31 mouse cellular contexts compared by ENCODE assay signal in genomic region chr8:106016284-106016683, GRCm38 (mm10). TPM values are rescaled to one million over a fixed set of nuclear protein-coding genes. Genes with fewer than 3 reads are reported as not detected.
"Had no signal": no experiment of that assay in that cellular context is flagged by ENCODE, and none has a peak within 500 bp of the region (broad histone marks: within the 10 kb centered on the region; RNA-seq: fewer than 3 reads in every experiment).

No protein-coding gene starts in this region.

- H3K4me3 ChIP-seq: gastrocnemius, adult 2 months; heart, embryonic 10.5 days; heart, embryonic 12.5 days; hindbrain, embryonic 10.5 days; hindbrain, embryonic 12.5 days; intestine, embryonic 15.5 days; kidney, embryonic 15.5 days; limb, embryonic 13.5 days; limb, embryonic 15.5 days had no signal

- H3K27me3 ChIP-seq: heart, embryonic 12.5 days; hindbrain, embryonic 12.5 days; intestine, embryonic 15.5 days; kidney, embryonic 15.5 days; limb, embryonic 13.5 days; limb, embryonic 15.5 days had no signal

- H3K27ac ChIP-seq: gastrocnemius, adult 2 months; heart, embryonic 10.5 days; hindbrain, embryonic 10.5 days; hindbrain, embryonic 12.5 days; hindbrain, embryonic 14.5 days; intestine, embryonic 15.5 days; kidney, embryonic 15.5 days; kidney, postnatal 0 days; limb, embryonic 13.5 days; limb, embryonic 15.5 days had no signal

- ATAC-seq: hindbrain, embryonic 16.5 days; intestine, embryonic 15.5 days had no signal

- DNase-seq: gastrocnemius, adult 2 months; gastrocnemius, postnatal 10 days; gastrocnemius, postnatal 25 days; heart, adult 18-20 months; heart, postnatal 10 days; heart, postnatal 4 days; kidney, adult 11 months; kidney, adult 2 months; kidney, adult 9 months; kidney, postnatal 14 days; kidney, postnatal 36 days; layer of hippocampus, adult 9-11 months; layer of hippocampus, postnatal 36 days; left cerebral cortex, postnatal 4 days had no signal

- H3K4me1 ChIP-seq: intestine, embryonic 15.5 days; limb, embryonic 13.5 days had no signal

- H3K9me3 ChIP-seq: heart, embryonic 10.5 days; heart, embryonic 12.5 days; hindbrain, embryonic 10.5 days; hindbrain, embryonic 12.5 days; intestine, embryonic 15.5 days; kidney, embryonic 15.5 days; limb, embryonic 13.5 days; limb, embryonic 15.5 days had no signal

- H3K4me2 ChIP-seq: heart, embryonic 12.5 days; hindbrain, embryonic 12.5 days; hindbrain, embryonic 14.5 days; intestine, embryonic 15.5 days; kidney, embryonic 15.5 days; limb, embryonic 13.5 days; limb, embryonic 15.5 days had no signal

- H3K9ac ChIP-seq: heart, embryonic 12.5 days; hindbrain, embryonic 12.5 days; hindbrain, embryonic 14.5 days; intestine, embryonic 15.5 days; kidney, embryonic 15.5 days; limb, embryonic 13.5 days; limb, embryonic 15.5 days had no signal

RNA-seq across cellular contexts. Expression of gene Dpep2nb, which starts 10.5 kb away (rescaled TPM):
- polyA plus RNA-seq: frontal cortex, adult 2 months; heart, embryonic 10.5 days; heart, embryonic 12.5 days; heart, embryonic 14.5 days; hindbrain, embryonic 10.5 days; hindbrain, embryonic 12.5 days; hindbrain, embryonic 14.5 days; hindbrain, embryonic 16.5 days; inflammation-experienced regulatory T-cells, adult 6 months; intestine, embryonic 15.5 days; kidney, postnatal 0 days; large intestine, adult 2 months; limb, embryonic 11.5 days; limb, embryonic 13.5 days; limb, embryonic 15.5 days had no signal

RNA-seq across cellular contexts. Expression of gene Dpep3, which starts 37.1 kb away (rescaled TPM):
- polyA plus RNA-seq: frontal cortex, adult 2 months; heart, embryonic 10.5 days; heart, embryonic 12.5 days; heart, embryonic 14.5 days; heart, embryonic 16.5 days; hindbrain, embryonic 10.5 days; hindbrain, embryonic 12.5 days; hindbrain, embryonic 14.5 days; hindbrain, embryonic 16.5 days; inflammation-experienced regulatory T-cells, adult 6 months; intestine, embryonic 15.5 days; kidney, embryonic 15.5 days; kidney, postnatal 0 days; limb, embryonic 11.5 days; limb, embryonic 13.5 days; limb, embryonic 15.5 days had no signal
